ENCODE assay signal across 23 mouse cellular contexts in genomic region chr6:102774580-102774979, GRCm38 (mm10).
A peak's percentile ranks its signal among the peaks of the same experiment; 100 is the strongest.
DNase-seq lines count a peak whose midpoint lies in the region; ATAC-seq and TF ChIP-seq lines count a peak whose summit lies in the region.
"Had no signal": no experiment of that assay in that cellular context is flagged by ENCODE, and none has a peak within 500 bp of the region (broad histone marks: within the 10 kb centered on the region; RNA-seq: fewer than 3 reads in every experiment).

No protein-coding gene starts in this region.

- H3K4me2 ChIP-seq in midbrain, embryonic 11.5 days, result no peak overlapping the region

- no peak for TF ChIP-seq RAD21 in MEL (IDR thresholded peaks at IDR 0.05; ENCODE audit: low read depth, low read length)

- H3K27ac ChIP-seq in midbrain, embryonic 11.5 days (ENCODE audit: low read depth, low read length), result no peak overlapping the region
- no peak overlapping the region for H3K27ac ChIP-seq in midbrain, embryonic 10.5 days (replicated peaks)
- no peak overlapping the region for H3K27ac ChIP-seq in MEL (ENCODE audit: control insufficient read depth, low read depth, low read length)

- no peaks in the 10 kb centered on the region for H3K36me3 ChIP-seq in midbrain, embryonic 11.5 days (ENCODE audit: control insufficient read depth, insufficient read depth, low read length)
- H3K36me3 ChIP-seq in midbrain, embryonic 10.5 days, result no peaks in the 10 kb centered on the region
- peaks cover 0 to 3% of the 10 kb centered on the region in 2 experiments; a peak in 2 of 4 replicates for H3K36me3 ChIP-seq in MEL (ENCODE audit: control insufficient read depth in 1 of 2, insufficient read depth in 2 of 2, low read length in 2 of 2)
- H3K36me3 ChIP-seq: G1E had no signal

- H3K4me1 ChIP-seq in midbrain, embryonic 11.5 days (ENCODE audit: control insufficient read depth, insufficient read depth, low read length), result no peaks in the 10 kb centered on the region
- no peaks in the 10 kb centered on the region for H3K4me1 ChIP-seq in midbrain, embryonic 10.5 days
- 0 out of 4 replicates have a peak, but pooled peaks cover 0 to 4% of the 10 kb centered on the region in 2 experiments for H3K4me1 ChIP-seq in MEL (ENCODE audit: control insufficient read depth in 1 of 2, insufficient read depth in 2 of 2, low read length in 2 of 2)

- H3K4me3 ChIP-seq in midbrain, embryonic 11.5 days (ENCODE audit: low read depth, low read length), result no peak overlapping the region
- no peak overlapping the region for H3K4me3 ChIP-seq in midbrain, embryonic 10.5 days
- no peak overlapping the region for H3K4me3 ChIP-seq in MEL (ENCODE audit: control insufficient read depth in 1 of 2, insufficient read depth in 1 of 2, low read depth in 2 of 2, low read length in 2 of 2)

- no peaks in the 10 kb centered on the region for H3K27me3 ChIP-seq in midbrain, embryonic 11.5 days (ENCODE audit: control insufficient read depth, insufficient read depth, low read length)
- no peaks in the 10 kb centered on the region for H3K27me3 ChIP-seq in midbrain, embryonic 10.5 days (ENCODE audit: low read depth, poor library complexity, severe bottlenecking)
- no peaks in the 10 kb centered on the region for H3K27me3 ChIP-seq in MEL (ENCODE audit: control insufficient read depth in 1 of 2, insufficient read depth in 2 of 2, low read length in 2 of 2)
- H3K27me3 ChIP-seq: CH12.LX, Patski had no signal

- TF ChIP-seq CTCF in MEL (IDR thresholded peaks at IDR 0.05 in 2 of 3, conservative IDR thresholded peaks at IDR 0.05 in 1 of 3; ENCODE audit: control insufficient read depth in 1 of 3, insufficient read depth in 1 of 3, low read depth in 2 of 3, low read length in 3 of 3, poor library complexity in 1 of 3, severe bottlenecking in 1 of 3), result no peak

- H3K9ac ChIP-seq in midbrain, embryonic 11.5 days (ENCODE audit: low read length), result no peak overlapping the region
- H3K9ac ChIP-seq in MEL (ENCODE audit: control insufficient read depth, low read depth, low read length, poor library complexity, severe bottlenecking), result no peak overlapping the region

- TF ChIP-seq POLR2A in MEL (IDR thresholded peaks at IDR 0.05; ENCODE audit: control insufficient read depth in 1 of 2, insufficient read depth in 1 of 2, low read depth in 1 of 2, low read length in 2 of 2, poor library complexity in 1 of 2), result no peak

- TF ChIP-seq EP300 in MEL (IDR thresholded peaks at IDR 0.05; ENCODE audit: low read depth in 1 of 2, low read length in 2 of 2), result peak; percentile 56 to 72

- no peak for ATAC-seq in midbrain, embryonic 11.5 days (ENCODE audit: low FRiP score)
- ATAC-seq: activated CD4-positive, CD25-positive, alpha-beta regulatory T cell, adult 4 months; CD4-positive, CD25-positive, alpha-beta regulatory T cell, adult 4 months; Patski had no signal

- H3K79me2 ChIP-seq in MEL (ENCODE audit: control insufficient read depth, insufficient read depth, low read length, poor library complexity), result no peaks in the 10 kb centered on the region

- no peaks in the 10 kb centered on the region for H3K9me3 ChIP-seq in midbrain, embryonic 11.5 days (ENCODE audit: control insufficient read depth, low read length)
- no peaks in the 10 kb centered on the region for H3K9me3 ChIP-seq in midbrain, embryonic 10.5 days (replicated peaks)
- no peaks in the 10 kb centered on the region for H3K9me3 ChIP-seq in MEL (replicated peaks; ENCODE audit: insufficient read depth, low read length)

- DNase-seq in midbrain, embryonic 11.5 days (ENCODE audit: low spot score, missing footprints), result peak; percentile 39
- DNase-seq in midbrain, embryonic 10.5 days (ENCODE audit: low spot score), result no peak
- DNase-seq in MEL (ENCODE audit: low read depth, low spot score) (peak; percentile 64), MEL-GATA-1-ER (ENCODE audit: extremely low read depth, low read depth) (peak; percentile 54)
- DNase-seq in ovary, postnatal 10 days (ENCODE audit: low spot score), result no peak
- no peak for DNase-seq in heart, adult 8-10 months (ENCODE audit: low spot score)
- DNase-seq: adrenal gland, adult 2 months; adrenal gland, adult 8-10 months; adrenal gland, postnatal 10 days; adrenal gland, postnatal 14 days; adrenal gland, postnatal 25 days; adrenal gland, postnatal 36 days; B cell, adult 2 months; cerebellum, adult 11 months; cerebellum, adult 11-12 months; cerebellum, adult 18-20 months; cerebellum, adult 2 months; cerebellum, adult 8-10 months had no signal

TF ChIP-seq in MEL, 35 proteins besides CTCF, POLR2A, EP300 and RAD21:
- TF ChIP-seq GATA1 (IDR thresholded peaks at IDR 0.05; ENCODE audit: low read depth, low read length), result peak; percentile 58; the same call in 1 of the 2 replicates
- TF ChIP-seq TAL1 (IDR thresholded peaks at IDR 0.05; ENCODE audit: low read length), result peak; percentile 36
- TF ChIP-seq ZNF384 (IDR thresholded peaks at IDR 0.05; ENCODE audit: low read depth, low read length), result peak; percentile 39
- TF ChIP-seq SIN3A (IDR thresholded peaks at IDR 0.05; ENCODE audit: low read length), result no peak
- TF ChIP-seq TCF12 (IDR thresholded peaks at IDR 0.05; ENCODE audit: low read depth, low read length), result peak; percentile 45; the same call in 1 of the 2 replicates
TF ChIP-seq in MEL: peak in this region for 4.

Comparison
In these comparisons a context has a peak if more than half of its experiments do, and no peak if none do; other contexts are left out.
1. DNase-seq: peak in midbrain, embryonic 11.5 days (single experiment), MEL (single experiment) and MEL-GATA-1-ER (single experiment); none in midbrain, embryonic 10.5 days (single experiment), ovary, postnatal 10 days (single experiment) and heart, adult 8-10 months (single experiment).